Mouse (Mus musculus) hindbrain, postnatal 0 days (tissue): ENCODE data around the gene Cpeb2. TPM values are rescaled to one million over a fixed set of nuclear protein-coding genes. Genes with fewer than 3 reads are reported as not detected.

Experiments used
- ATAC-seq: fragments of 200-750 bp; cut with Nextera tagmentation; 2 replicates; pipeline ENCODE4 v1.8.0; 2017; ENCODE audit warnings: mild to moderate bottlenecking, moderate TSS enrichment, moderate library complexity
- DNase-seq: peaks from one replicate; pipeline ENCODE4 v3.0.0-alpha.2; 2015; ENCODE audit warnings: low spot score
- H3K27ac ChIP-seq: fragments of 300-500 bp; sonication (generic); 2 replicates; pipeline ENCODE4 v1.5.1; 2014; ENCODE audit warnings: mild to moderate bottlenecking
- H3K27me3 ChIP-seq: fragments of 300-500 bp; sonication (generic); 2 replicates; pipeline ENCODE4 v1.6.1; 2014; ENCODE audit warnings: low read length, mixed read lengths; ENCODE audit not compliant: insufficient read depth
- H3K36me3 ChIP-seq: fragments of 300-500 bp; sonication (generic); 2 replicates; pipeline ENCODE4 v1.6.1; 2014; ENCODE audit warnings: low read length, mixed read lengths; ENCODE audit not compliant: insufficient read depth
- H3K4me1 ChIP-seq: fragments of 300-500 bp; sonication (generic); 2 replicates; pipeline ENCODE4 v1.6.1; 2014; ENCODE audit warnings: antibody characterized with exemption, low read length, mixed read lengths; ENCODE audit not compliant: insufficient read depth
- H3K4me2 ChIP-seq: fragments of 300-500 bp; sonication (generic); 2 replicates; pipeline ENCODE4 v1.6.1; 2014; ENCODE audit warnings: low read depth, mild to moderate bottlenecking, low read length, moderate library complexity, mixed read lengths
- H3K4me3 ChIP-seq: fragments of 300-500 bp; sonication (generic); 2 replicates; pipeline ENCODE4 v1.5.1; 2014; ENCODE audit warnings: low read length
- H3K9ac ChIP-seq: fragments of 300-500 bp; sonication (generic); replicated peaks from 2 replicates; pipeline ENCODE4 v1.6.1; 2014; ENCODE audit warnings: mild to moderate bottlenecking, low read length, moderate library complexity, mixed read lengths
- H3K9me3 ChIP-seq: fragments of 300-500 bp; sonication (generic); 2 replicates; pipeline ENCODE4 v1.6.1; 2016; ENCODE audit warnings: low read length, mixed read lengths
- CTCF ChIP-seq: IDR thresholded peaks from 2 replicates; pipeline ENCODE4 v1.5.1; 2016; ENCODE audit warnings: antibody characterized with exemption, control low read depth, low read depth
- WGBS: fragments of 180-500 bp; shearing (Covaris S2); extraction: QIAGEN DNeasy Blood & Tissue Kit; methylation state at CpG from one replicate; pipeline ENCODE4 v1.1.7; 2014; 5-methylcytosine and 5-hydroxymethylcytosine counted together
- polyA plus RNA-seq: library from polyadenylated mRNA; unstranded; fragments of >200 nt; fragmentation: Nextera tagmentation; extraction: Ambion mirVana; gene quantifications from 2 replicates; pipeline ENCODE4 v1.2.1, GENCODE M21; 2015
- total RNA-seq: library from RNA; depleted of rRNA; stranded (reverse); fragments of >200 nt; gene quantifications from 2 replicates; pipeline ENCODE4 v1.2.3, GENCODE M21; 2014

The Cpeb2 gene
- total and polyA plus RNA-seq, 2 experiments from 2014 or later: 14.9 to 26.2 TPM

- H3K36me3 ChIP-seq: no peaks in the 10 kb centered on the region
- H3K4me2 ChIP-seq: no peak overlapping the region
- H3K9me3 ChIP-seq: no peaks in the 10 kb centered on the region
- H3K9ac ChIP-seq: no peak overlapping the region
- ATAC-seq: no peak
- 91% methylated on average over 1 of the region's 1 CpGs for WGBS
- H3K4me1 ChIP-seq: no peaks in the 10 kb centered on the region
- no peak for TF ChIP-seq CTCF
- DNase-seq: no peak
- no peaks in the 10 kb centered on the region for H3K27me3 ChIP-seq
- no peak overlapping the region for H3K4me3 ChIP-seq
- H3K27ac ChIP-seq: no peak overlapping the region
Measured at GRCm38 (mm10) chr5:43337212-43337611, 104.2 kb downstream of the Cpeb2 start.

- Histone ChIP-seq H3K4me1 (no peaks in the 10 kb centered on the region), H3K4me2 (no peak overlapping the region), H3K9me3 (no peaks in the 10 kb centered on the region), H3K27ac (peak overlapping the region; percentile 22; the same call in 1 of the 2 replicates), H3K9ac (no peak overlapping the region), H3K27me3 (no peaks in the 10 kb centered on the region), H3K4me3 (no peak overlapping the region), H3K36me3 (no peaks in the 10 kb centered on the region)
- TF ChIP-seq CTCF: peak; percentile 25; the same call in 1 of the 2 replicates
- WGBS: 30% methylated on average over 10 of the region's 10 CpGs
- DNase-seq (peak; percentile 81), ATAC-seq (peak; percentile 86)
Measured at GRCm38 (mm10) chr5:43338771-43339475, 106.0 kb downstream of the Cpeb2 start.
